Mouse (Mus musculus) c-Kit-negative CD71-positive TER-119-positive erythroid progenitor cells, embryonic 14.5 days (primary cell): ENCODE results near the gene Mrps25.

ENCODE experiments used
- DNase-seq: peaks from one replicate; pipeline ENCODE4 v3.0.0-alpha.2; 2013; ENCODE audit warnings: low read depth, low spot score

The Mrps25 gene

DNA sequence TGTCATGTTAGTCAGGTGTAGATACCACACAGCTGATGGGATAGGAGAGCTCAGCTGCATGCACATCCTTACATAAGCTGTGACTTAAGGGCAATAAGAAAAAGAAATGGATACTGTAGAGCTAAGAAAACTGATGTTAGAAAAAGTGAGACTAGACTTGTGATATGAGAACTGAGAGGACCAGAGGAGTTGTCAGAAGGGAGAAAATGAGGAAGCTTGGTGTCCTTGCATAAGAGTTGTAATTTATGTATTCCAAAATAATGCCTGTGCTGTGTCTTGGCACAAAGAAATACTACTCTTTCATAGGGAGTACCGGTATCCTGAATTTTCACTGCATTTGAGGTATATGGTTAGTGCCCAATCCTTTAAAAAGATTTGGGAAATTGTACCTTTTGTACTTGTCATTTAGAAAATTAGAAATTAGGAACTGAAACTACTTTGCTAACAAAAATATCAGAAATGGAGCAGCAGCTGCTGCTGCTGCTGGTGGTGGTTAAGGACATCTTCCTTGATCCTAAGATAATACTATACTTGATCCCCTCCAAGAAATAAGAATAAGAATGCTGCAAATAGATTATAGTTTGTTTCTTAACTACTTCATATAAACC, 56.9 kb downstream of the Mrps25 start:
- no peak for DNase-seq

DNA sequence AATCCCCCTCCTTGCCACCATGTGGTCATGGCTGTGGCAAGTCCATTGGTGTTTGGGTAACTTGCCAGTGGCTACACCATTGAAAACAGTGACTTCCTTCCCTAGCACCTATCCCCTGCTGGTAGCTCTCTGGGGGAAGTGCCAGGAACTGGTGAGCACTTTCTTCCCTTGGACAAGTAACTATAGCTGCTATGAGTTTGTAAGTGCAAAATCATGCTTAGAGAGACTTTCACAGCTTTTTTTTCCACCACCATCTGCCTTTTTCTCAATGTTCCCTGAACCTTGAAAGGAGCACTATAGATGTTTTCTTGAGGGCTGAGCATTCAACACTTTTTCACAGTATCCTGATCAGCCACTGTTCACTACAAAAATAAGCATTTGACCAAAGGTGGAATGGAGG, 59.3 kb downstream of the Mrps25 start:
- no peak for DNase-seq
